Mouse (Mus musculus): ENCODE data around the gene Neurog1. TPM values are rescaled to one million over a fixed set of nuclear protein-coding genes. Genes with fewer than 3 reads are reported as not detected.

Neurog1 gene
- total RNA-seq, 1 experiment from 2014 or later = not detected

DNA sequence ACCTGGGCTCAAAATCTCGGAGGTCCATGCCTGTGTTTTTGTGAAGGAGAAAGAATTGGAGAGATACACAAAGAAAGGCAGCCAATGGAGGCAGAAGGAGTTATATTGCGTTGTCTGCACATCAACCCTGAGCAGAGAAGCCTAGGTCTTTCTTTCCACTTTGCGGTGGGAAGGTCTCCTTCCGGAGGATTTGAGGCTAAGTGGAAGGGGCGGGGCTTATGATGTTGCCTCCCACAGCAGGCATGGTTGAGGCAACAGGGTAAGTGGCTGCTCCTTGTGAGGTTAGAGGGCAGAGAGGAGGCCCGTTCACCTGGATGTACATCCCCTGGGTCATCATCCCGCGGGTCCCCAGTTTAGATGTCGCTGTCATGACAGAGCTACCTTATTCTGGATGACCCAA is 32.7 kb downstream of the Neurog1 start:
- DNase-seq = no peak

DNA sequence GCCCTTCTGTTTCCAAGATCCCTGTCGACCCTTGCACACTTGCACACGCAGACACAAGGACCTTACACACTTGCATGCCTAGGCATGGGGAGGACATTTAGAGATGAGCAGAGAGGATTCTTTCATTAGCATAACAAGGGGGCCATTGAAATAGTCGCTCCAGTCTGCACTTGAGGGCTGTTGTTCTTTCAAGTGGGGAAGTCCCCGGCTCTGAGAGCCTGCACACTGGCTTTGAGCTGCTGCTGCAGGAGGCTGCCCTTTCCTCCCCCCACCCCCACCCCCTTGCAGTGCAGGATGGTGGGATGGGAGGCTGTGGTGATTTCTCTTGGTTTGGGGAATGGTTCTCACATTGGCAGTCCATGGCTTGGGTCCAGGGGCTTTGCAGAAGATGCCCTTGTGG is 35.9 kb downstream of the Neurog1 start:
- no peak for DNase-seq

DNA sequence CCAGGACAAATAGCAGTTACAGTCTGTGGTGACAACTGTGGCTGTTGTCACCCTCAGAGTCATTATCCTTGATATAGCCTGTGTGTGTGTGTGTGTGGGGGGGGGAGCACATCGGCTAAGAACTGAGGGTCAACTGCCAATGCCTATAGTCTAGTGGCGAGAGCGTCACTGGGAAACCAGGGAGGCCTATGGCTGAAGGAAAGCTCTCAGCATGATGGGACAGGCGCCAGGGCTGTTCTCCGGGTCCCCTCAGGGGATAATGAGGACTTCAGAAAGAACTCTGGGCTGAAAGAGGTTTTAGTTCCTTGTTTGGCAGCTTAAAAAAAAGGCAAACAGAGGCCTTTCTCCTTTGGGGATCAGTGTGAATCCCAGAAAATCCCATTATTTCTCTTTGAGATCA is 37.3 kb downstream of the Neurog1 start:
- DNase-seq = no peak

DNA sequence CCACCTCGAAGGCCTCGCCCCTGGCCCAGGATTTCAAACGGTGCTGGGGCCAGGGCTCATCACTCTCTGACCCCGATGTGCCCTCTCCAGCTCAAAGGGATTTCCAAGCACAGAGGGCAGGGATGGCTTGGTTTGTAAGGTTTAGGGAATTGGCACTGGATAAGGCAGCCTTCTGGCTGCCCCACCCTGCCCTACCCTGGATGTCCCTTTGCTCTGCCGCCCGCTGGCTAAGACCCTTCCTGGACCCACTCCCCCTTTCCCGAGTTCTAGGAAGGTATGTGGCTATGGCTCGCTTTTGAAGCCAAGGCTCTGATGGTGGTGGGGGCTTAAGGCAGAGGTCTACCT is 42.9 kb downstream of the Neurog1 start:
- no peak for DNase-seq

DNA sequence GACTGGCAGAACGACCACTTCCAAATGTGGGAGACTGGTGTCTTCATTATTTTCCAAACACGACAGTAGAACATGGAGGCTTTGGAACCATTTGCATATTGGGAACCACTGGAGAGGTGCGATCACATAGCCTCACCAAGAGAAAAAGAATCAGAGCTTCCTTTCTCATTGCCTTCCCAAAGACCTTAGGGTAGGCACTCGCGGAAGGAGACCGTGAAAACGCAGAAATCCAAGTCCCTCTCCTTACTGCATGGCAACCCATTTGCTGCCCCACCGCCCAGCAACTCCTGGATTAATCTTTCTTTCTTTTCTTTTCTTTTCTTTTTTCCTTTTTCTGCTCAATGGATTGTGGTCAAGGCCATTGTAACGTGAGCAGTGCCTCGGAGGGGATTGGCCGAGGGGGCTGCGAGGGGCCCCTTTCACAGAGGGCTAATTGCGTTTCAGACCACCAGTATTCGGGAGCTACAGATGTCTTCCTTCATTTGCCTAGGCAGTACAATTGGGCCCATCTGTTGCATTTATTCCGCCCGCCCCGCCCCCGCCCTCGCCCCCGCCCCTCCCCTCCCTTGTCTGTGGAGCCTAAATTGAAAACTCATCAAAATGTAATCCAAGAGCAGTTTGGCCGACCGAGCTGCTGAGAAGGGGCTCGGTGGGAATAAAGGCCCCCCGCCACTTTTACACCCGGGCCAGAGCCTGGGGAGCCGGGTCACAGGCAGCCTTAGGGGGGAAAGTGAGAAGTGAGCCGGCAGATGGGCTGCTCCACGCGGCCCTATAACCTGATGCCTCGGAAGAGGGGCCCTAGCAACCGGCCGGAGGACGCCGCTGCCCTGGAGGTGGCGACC is 43.5 kb downstream of the Neurog1 start:
- no peak for DNase-seq

Other genes starting within 250 kb of the Neurog1 start
- gene H2afy, start 115.8 kb downstream of the Neurog1 start, total RNA-seq (2021) = 128 and 133 TPM in 2 replicates
- gene Tifab, start 73.3 kb downstream of the Neurog1 start, total RNA-seq (2021) = 1.1 and 1.5 TPM in 2 replicates
- 29.4 and 36.9 TPM in 2 replicates for gene Cxcl14, start 44.4 kb upstream of the Neurog1 start, total RNA-seq (2021)
- gene Gm3045, start 174.4 kb upstream of the Neurog1 start, total RNA-seq (2021) = not detected in 2 replicates
- gene Slc25a48, start 186.2 kb upstream of the Neurog1 start, total RNA-seq (2021) = 1.7 and 2.0 TPM in 2 replicates
- not detected in 2 replicates for gene Il9, start 230.1 kb upstream of the Neurog1 start, total RNA-seq (2021)